Mouse (Mus musculus) neural tube, embryonic 15.5 days (tissue): ENCODE results near the gene Gm20388. TPM values are rescaled to one million over a fixed set of nuclear protein-coding genes. Genes with fewer than 3 reads are reported as not detected.

Source experiments
- ATAC-seq: fragments of 200-750 bp; cut with Nextera tagmentation; 2 replicates; pipeline ENCODE4 v1.8.0; 2017; ENCODE audit warnings: mild to moderate bottlenecking, moderate TSS enrichment, moderate library complexity; ENCODE audit not compliant: low FRiP score
- H3K27ac ChIP-seq: fragments of 300-500 bp; sonication (generic); replicated peaks from 2 replicates; pipeline ENCODE4 v1.5.1; 2015; ENCODE audit warnings: mild to moderate bottlenecking, inconsistent platforms
- H3K27me3 ChIP-seq: fragments of 300-500 bp; sonication (generic); replicated peaks from 2 replicates; pipeline ENCODE4 v1.6.1; 2015; ENCODE audit warnings: inconsistent platforms
- H3K36me3 ChIP-seq: fragments of 300-500 bp; sonication (generic); 2 replicates; pipeline ENCODE4 v1.6.1; 2015; ENCODE audit warnings: inconsistent platforms
- H3K4me1 ChIP-seq: fragments of 300-500 bp; sonication (generic); 2 replicates; pipeline ENCODE4 v1.6.1; 2015; ENCODE audit warnings: inconsistent platforms
- H3K4me2 ChIP-seq: fragments of 300-500 bp; sonication (generic); 2 replicates; pipeline ENCODE4 v1.6.1; 2015; ENCODE audit warnings: inconsistent platforms, mild to moderate bottlenecking, moderate library complexity
- H3K4me3 ChIP-seq: fragments of 300-500 bp; sonication (generic); replicated peaks from 2 replicates; pipeline ENCODE4 v1.5.1; 2015; ENCODE audit warnings: mild to moderate bottlenecking, inconsistent platforms
- H3K9ac ChIP-seq: fragments of 300-500 bp; sonication (generic); replicated peaks from 2 replicates; pipeline ENCODE4 v1.6.1; 2015; ENCODE audit warnings: mild to moderate bottlenecking, inconsistent platforms
- H3K9me3 ChIP-seq: fragments of 300-500 bp; sonication (generic); replicated peaks from 2 replicates; pipeline ENCODE4 v1.6.1; 2016; ENCODE audit warnings: inconsistent platforms
- WGBS: fragments of 180-500 bp; shearing (Covaris S2); methylation state at CpG from one replicate; pipeline ENCODE4 v1.1.7; 2015; ENCODE audit warnings: mixed read lengths; 5-methylcytosine and 5-hydroxymethylcytosine counted together
- polyA plus RNA-seq: library from polyadenylated mRNA; unstranded; fragments of >200 nt; fragmentation: Nextera tagmentation; extraction: Ambion mirVana; gene quantifications from 2 replicates; pipeline ENCODE4 v1.2.1, GENCODE M21; 2015

The Gm20388 gene
- polyA plus RNA-seq, 1 experiment from 2014 or later: not detected

DNA sequence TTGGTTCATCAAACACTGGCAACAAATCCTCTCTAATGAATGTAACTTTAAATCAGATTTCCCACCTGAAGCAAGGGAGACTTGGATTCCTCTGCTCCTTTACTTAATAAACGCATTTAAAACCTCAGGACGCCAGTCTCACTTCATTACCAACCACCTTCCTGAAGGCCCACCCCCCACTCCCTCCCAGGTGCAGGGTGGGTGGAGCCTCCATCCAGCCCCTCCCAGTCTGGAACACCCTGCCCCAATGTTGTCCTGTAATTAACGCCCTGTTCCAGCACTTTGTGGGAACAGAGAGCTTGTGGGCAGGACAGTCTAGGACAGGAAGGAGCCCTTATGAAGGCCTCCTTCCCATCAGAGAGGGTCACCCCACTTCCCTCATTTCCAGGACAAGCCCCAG lies 1883.5 kb downstream of the Gm20388 start:
- no peaks in the 10 kb centered on the region for H3K9me3 ChIP-seq
- H3K27ac ChIP-seq: no peak overlapping the region
- 39% methylated on average over 3 of the region's 3 CpGs for WGBS
- H3K36me3 ChIP-seq: peaks cover 51% of the 10 kb centered on the region
- H3K9ac ChIP-seq: no peak overlapping the region
- H3K4me1 ChIP-seq: 0 out of 2 replicates have a peak, but pooled peaks cover 5% of the 10 kb centered on the region
- no peak overlapping the region for H3K4me3 ChIP-seq
- H3K27me3 ChIP-seq: no peaks in the 10 kb centered on the region
- ATAC-seq: no peak
- H3K4me2 ChIP-seq: no peak overlapping the region

DNA sequence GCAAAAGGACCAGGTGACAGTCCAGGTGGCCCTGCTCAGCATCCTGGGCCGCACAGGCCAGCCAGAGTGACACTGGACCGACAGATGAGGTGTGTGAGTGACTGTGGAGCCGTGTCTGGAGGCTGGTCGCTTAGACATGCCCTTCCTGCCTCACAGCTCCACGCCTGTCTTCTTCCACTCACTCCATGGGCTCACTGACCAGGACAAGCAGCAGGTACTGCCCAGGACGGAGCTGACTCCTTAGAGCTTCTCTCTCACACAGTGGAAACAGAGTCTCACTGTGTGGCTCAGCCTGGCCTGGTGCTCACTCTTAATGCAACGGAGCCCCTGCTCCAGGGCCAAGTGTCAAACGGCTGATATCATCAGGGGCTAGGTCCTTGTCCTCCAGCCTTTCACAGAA lies 1884.8 kb downstream of the Gm20388 start:
- H3K36me3 ChIP-seq: peaks cover 52% of the 10 kb centered on the region
- H3K4me1 ChIP-seq: 0 out of 2 replicates have a peak, but pooled peaks cover 5% of the 10 kb centered on the region
- no peak overlapping the region for H3K27ac ChIP-seq
- no peak overlapping the region for H3K4me2 ChIP-seq
- H3K9me3 ChIP-seq: no peaks in the 10 kb centered on the region
- no peaks in the 10 kb centered on the region for H3K27me3 ChIP-seq
- no peak overlapping the region for H3K4me3 ChIP-seq
- ATAC-seq: no peak
- 95% methylated on average over 8 of the region's 8 CpGs for WGBS
- no peak overlapping the region for H3K9ac ChIP-seq

DNA sequence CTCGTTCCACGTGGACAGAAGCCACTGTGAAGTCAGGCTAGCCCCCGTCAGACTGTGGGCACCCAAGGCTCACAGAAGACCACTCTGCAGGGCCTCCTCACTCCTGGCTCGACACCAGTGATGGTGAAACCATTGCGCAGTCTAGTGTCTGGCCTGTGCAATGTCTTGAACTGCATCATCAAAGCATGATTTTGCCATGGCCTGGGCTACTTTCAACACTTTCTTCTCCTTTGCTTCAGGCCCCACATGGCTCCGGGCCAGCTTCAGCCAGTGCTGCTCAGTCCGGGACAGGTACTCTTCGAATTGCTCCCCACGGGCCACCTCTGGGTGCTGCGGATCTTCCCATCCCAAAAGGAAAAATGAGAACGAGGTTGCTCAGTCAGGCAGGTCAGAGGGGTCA lies 1885.8 kb downstream of the Gm20388 start:
- H3K27me3 ChIP-seq: no peaks in the 10 kb centered on the region
- H3K4me3 ChIP-seq: no peak overlapping the region
- H3K4me2 ChIP-seq: no peak overlapping the region
- H3K36me3 ChIP-seq: peaks cover 59% of the 10 kb centered on the region
- 0 out of 2 replicates have a peak, but pooled peaks cover 5% of the 10 kb centered on the region for H3K4me1 ChIP-seq
- no peak for ATAC-seq
- WGBS: 91% methylated on average over 11 of the region's 11 CpGs
- no peaks in the 10 kb centered on the region for H3K9me3 ChIP-seq
- no peak overlapping the region for H3K27ac ChIP-seq
- no peak overlapping the region for H3K9ac ChIP-seq

DNA sequence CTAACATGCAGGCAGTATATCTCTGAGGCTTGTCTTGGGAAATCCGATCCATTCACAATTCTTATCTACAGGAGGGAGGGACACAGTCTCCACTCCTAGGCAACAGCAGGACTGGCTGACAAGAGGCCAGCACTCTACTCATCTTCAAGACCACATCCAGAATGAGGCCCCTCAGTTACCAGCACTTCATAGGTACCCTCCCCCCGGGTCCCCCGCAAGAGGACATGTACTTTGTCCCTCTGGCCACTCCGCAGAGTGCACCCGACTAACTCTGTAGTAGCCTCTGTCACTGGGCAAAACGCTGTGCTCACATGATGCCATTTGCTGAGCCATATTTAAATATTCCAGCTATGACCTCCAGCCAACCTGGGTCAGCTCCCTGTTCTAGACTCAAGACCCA lies 1887.8 kb downstream of the Gm20388 start:
- no peaks in the 10 kb centered on the region for H3K4me1 ChIP-seq
- ATAC-seq: no peak
- WGBS: 92% methylated on average over 6 of the region's 6 CpGs
- no peaks in the 10 kb centered on the region for H3K27me3 ChIP-seq
- H3K27ac ChIP-seq: no peak overlapping the region
- no peak overlapping the region for H3K4me3 ChIP-seq
- H3K9me3 ChIP-seq: no peaks in the 10 kb centered on the region
- no peak overlapping the region for H3K9ac ChIP-seq
- H3K4me2 ChIP-seq: no peak overlapping the region
- H3K36me3 ChIP-seq: peaks cover 61% of the 10 kb centered on the region

DNA sequence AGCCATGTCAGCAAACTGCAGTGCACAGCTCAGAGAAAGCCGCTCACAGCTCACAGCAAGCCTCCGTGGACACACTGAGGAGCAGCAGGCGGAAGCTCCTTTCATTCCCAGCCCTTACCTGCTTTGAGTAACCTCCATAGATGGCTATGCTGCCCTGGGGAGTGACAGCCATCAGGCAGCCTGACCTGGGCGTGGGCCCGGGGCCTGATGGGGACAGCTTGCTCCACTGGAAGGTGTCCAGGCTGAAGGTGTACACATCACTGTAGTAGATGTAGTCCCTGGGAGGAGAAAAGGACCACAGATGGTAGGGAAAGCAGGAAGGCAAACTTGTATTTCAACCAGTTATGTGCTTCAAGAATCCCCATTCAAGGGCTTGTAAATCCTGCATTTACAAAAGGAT lies 1894.2 kb downstream of the Gm20388 start:
- peaks cover 47% of the 10 kb centered on the region for H3K36me3 ChIP-seq

DNA sequence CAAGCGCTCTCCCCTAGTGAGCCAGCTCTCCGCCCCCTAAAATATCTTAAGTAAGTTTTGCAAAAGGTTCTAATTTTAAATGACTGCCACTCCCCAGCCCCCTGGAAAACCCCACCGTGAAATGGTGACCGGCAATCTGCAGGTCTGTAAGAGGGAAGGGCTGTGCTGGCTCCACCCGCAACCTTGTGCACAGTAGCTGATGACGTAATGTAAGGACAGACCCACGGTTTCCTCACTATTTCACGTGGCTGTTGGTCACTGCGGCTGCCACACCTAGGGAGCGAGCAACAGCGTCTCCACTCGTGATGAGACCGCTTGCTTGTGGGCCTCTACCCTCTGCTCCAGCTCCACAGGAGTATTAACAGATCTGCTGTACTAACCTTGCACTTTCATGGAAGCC lies 1895.5 kb downstream of the Gm20388 start:
- no peak overlapping the region for H3K9ac ChIP-seq
- 93% methylated on average over 13 of the region's 13 CpGs for WGBS
- H3K36me3 ChIP-seq: peaks cover 45% of the 10 kb centered on the region
- ATAC-seq: no peak
- no peak overlapping the region for H3K4me3 ChIP-seq
- H3K4me2 ChIP-seq: no peak overlapping the region
- H3K9me3 ChIP-seq: no peaks in the 10 kb centered on the region
- H3K4me1 ChIP-seq: no peaks in the 10 kb centered on the region
- no peak overlapping the region for H3K27ac ChIP-seq
- no peaks in the 10 kb centered on the region for H3K27me3 ChIP-seq

More for the DNA sequence above, 1894.2 kb downstream of the Gm20388 start:
- no peak overlapping the region for H3K4me2 ChIP-seq
- no peaks in the 10 kb centered on the region for H3K9me3 ChIP-seq
- H3K4me3 ChIP-seq: no peak overlapping the region
- H3K27ac ChIP-seq: no peak overlapping the region
- H3K27me3 ChIP-seq: no peaks in the 10 kb centered on the region
- no peak for ATAC-seq
- no peaks in the 10 kb centered on the region for H3K4me1 ChIP-seq
- 93% methylated on average over 5 of the region's 5 CpGs for WGBS
- H3K9ac ChIP-seq: no peak overlapping the region

DNA sequence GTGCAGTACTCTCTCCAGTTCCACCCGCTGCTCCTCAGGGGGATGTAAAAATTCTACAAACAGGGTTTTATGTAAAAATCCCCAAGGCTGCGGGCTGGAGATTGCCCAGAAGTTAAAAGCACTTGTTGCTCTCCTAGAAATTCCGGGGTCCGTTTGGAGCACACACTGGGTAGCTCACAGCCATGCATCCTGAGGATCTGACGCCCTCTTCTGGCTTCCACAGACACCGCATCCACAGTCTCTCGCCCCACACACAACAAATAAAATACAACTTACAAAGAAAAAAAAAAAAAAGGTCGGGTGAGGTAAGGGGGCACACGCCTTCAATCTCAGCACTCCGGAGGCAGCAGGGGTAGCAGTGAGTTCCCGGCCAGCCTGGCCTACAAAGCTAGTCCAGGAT lies 1897.4 kb downstream of the Gm20388 start:
- WGBS: 82% methylated on average over 11 of the region's 11 CpGs
- no peaks in the 10 kb centered on the region for H3K9me3 ChIP-seq
- peaks cover 53% of the 10 kb centered on the region for H3K36me3 ChIP-seq
- ATAC-seq: no peak
- no peak overlapping the region for H3K27ac ChIP-seq
- no peaks in the 10 kb centered on the region for H3K27me3 ChIP-seq
- no peak overlapping the region for H3K4me3 ChIP-seq
- H3K4me2 ChIP-seq: no peak overlapping the region
- H3K9ac ChIP-seq: no peak overlapping the region
- no peaks in the 10 kb centered on the region for H3K4me1 ChIP-seq

DNA sequence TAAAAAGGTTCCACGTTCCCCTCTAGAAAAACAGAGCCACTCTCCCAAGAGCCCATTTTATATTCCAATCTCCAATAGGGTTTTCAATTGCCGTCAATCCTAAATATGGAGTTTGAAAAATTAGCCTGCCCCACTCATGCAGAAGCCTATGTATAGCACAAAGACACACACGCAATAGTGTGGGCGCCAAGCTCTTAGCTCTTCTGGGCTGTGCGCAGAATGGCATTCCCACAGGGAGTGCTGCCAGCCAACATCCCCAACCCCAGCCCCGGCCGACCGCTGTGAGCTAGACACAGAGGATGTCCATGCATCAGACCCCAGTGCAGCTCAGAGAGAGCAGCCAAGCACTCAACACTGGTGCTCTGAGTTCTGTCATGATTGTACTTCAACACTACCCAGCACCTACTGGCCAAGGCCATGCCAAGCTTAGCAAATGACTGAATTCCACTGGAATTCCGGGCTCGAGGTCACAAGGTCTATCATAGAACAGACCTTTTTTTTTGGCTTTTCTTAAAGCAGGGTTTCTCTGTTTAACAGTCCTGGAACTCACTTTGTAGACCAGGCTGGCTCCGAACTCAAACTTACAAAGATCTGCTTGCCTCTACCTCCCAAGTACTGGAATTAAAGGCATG lies 1899.0 kb downstream of the Gm20388 start:
- no peak overlapping the region for H3K4me2 ChIP-seq

DNA sequence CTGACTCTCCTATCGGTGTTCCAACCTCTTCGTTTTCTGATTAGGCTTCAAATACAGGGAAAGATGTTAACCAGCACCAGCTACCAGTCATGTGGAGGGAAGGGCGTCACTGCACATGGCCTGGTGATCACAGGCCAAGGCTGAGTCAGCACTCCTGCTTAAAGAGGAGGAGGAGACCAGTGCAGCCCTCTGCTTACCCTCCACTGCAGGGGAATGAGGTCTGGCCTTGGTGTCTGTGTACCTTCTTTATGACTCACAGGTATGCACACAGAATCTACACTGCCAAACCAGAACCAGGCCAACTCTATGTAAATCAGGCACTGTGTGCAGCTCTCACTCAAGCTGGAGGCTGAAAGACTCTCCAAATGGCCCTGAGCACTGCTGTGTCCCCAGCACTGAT lies 1900.9 kb downstream of the Gm20388 start:
- no peaks in the 10 kb centered on the region for H3K4me1 ChIP-seq
- H3K4me2 ChIP-seq: no peak overlapping the region
- H3K9ac ChIP-seq: no peak overlapping the region
- WGBS: 94% methylated on average over 3 of the region's 3 CpGs
- H3K4me3 ChIP-seq: no peak overlapping the region
- H3K27me3 ChIP-seq: no peaks in the 10 kb centered on the region
- peaks cover 50% of the 10 kb centered on the region for H3K36me3 ChIP-seq
- no peak overlapping the region for H3K27ac ChIP-seq
- no peak for ATAC-seq
- no peaks in the 10 kb centered on the region for H3K9me3 ChIP-seq

More for the DNA sequence above, 1899.0 kb downstream of the Gm20388 start:
- Histone ChIP-seq H3K27me3 (no peaks in the 10 kb centered on the region), H3K4me1 (no peaks in the 10 kb centered on the region), H3K9ac (no peak overlapping the region), H3K36me3 (peaks cover 58% of the 10 kb centered on the region), H3K9me3 (no peaks in the 10 kb centered on the region), H3K4me3 (no peak overlapping the region), H3K27ac (no peak overlapping the region)
- no peak for ATAC-seq
- 92% methylated on average over 11 of the region's 11 CpGs for WGBS

DNA sequence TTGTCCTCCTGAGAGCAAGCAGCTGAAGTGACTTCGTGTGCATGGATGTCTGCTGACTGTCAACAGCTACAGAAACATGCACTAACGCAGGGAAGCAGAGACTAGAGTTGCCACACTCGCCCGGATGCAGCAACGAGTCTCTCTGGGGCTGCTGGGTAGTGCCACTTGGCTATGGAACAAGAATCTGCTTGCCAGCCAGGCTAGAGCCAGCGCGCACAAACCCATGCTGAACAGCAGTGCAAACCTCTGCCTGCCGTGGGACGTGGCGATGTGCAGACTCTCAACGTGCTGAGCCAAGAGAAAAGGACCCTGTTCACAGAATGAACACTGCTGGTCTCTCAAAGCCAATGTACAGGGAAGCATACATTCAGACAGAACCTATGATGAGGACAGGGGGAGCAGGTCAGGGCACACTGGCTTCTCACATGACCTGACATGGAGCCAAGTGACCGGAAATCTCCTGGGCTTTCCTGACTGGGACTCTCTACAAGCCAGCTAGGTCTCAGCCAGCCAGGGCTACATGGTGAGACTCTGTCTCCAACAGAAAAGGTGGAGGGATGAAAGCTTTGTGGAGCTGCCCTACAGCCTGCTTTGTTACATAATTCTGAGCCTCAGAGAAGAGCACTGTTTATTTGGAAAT lies 1901.4 kb downstream of the Gm20388 start:
- H3K4me2 ChIP-seq: no peak overlapping the region
- no peak overlapping the region for H3K4me3 ChIP-seq
- H3K4me1 ChIP-seq: no peaks in the 10 kb centered on the region
- H3K27ac ChIP-seq: no peak overlapping the region
- ATAC-seq: no peak
- no peaks in the 10 kb centered on the region for H3K27me3 ChIP-seq
- no peaks in the 10 kb centered on the region for H3K9me3 ChIP-seq
- peaks cover 51% of the 10 kb centered on the region for H3K36me3 ChIP-seq
- no peak overlapping the region for H3K9ac ChIP-seq
- 92% methylated on average over 12 of the region's 12 CpGs for WGBS

DNA sequence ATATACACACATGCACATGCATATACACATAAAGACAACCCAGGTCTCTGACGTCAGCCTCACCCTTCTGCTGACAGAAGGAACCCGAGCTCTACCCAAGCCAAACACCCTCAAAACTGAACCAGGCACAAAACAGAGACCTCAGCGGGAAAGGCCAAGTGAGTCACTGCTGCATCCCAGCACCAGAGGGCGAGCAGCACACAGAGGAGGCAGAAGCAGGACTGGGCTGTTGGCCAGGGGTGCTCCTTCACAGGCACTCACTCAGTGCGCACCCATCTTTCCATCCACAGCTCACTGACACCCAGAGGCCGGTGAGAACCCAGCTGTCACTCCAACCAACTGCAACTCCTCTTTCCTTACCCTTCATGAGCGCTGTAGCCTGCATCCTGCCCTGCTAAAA lies 1907.6 kb downstream of the Gm20388 start:
- no peaks in the 10 kb centered on the region for H3K4me1 ChIP-seq
- no peak overlapping the region for H3K27ac ChIP-seq
- H3K27me3 ChIP-seq: no peaks in the 10 kb centered on the region
- no peak overlapping the region for H3K9ac ChIP-seq
- no peak overlapping the region for H3K4me2 ChIP-seq
- no peaks in the 10 kb centered on the region for H3K9me3 ChIP-seq
- 88% methylated on average over 7 of the region's 7 CpGs for WGBS
- peaks cover 47% of the 10 kb centered on the region for H3K36me3 ChIP-seq
- no peak overlapping the region for H3K4me3 ChIP-seq
- ATAC-seq: no peak

DNA sequence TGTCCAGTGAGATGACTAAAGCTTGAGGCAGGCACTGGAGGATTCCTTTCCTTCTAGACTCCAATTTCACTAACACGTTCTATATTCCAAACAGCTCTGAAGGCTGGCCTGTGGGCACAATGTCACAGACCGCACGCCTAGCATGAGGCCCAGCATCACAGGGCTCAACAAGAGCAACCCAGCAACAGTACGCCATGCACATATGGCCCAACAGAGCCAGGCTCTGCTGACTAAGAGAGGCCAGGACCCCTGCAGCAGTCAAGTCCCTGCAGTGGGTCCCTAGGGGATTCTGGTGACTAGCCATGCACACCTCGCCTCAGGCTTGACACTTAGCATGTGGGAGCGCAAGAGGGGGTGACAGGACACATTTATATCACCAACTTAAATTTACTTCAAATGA lies 1910.2 kb downstream of the Gm20388 start:
- no peak overlapping the region for H3K4me3 ChIP-seq
- WGBS: 86% methylated on average over 6 of the region's 6 CpGs
- H3K4me2 ChIP-seq: no peak overlapping the region
- H3K9ac ChIP-seq: no peak overlapping the region
- H3K27ac ChIP-seq: no peak overlapping the region
- H3K9me3 ChIP-seq: no peaks in the 10 kb centered on the region
- ATAC-seq: no peak
- peaks cover 25% of the 10 kb centered on the region for H3K36me3 ChIP-seq
- H3K27me3 ChIP-seq: no peaks in the 10 kb centered on the region
- H3K4me1 ChIP-seq: no peaks in the 10 kb centered on the region
